Mouse (Mus musculus): ENCODE measurements around the gene Mxra7. TPM values are rescaled to one million over a fixed set of nuclear protein-coding genes. Genes with fewer than 3 reads are reported as not detected.

The Mxra7 gene
- polyA plus RNA-seq, 1 experiment: 76.8 TPM

DNA sequence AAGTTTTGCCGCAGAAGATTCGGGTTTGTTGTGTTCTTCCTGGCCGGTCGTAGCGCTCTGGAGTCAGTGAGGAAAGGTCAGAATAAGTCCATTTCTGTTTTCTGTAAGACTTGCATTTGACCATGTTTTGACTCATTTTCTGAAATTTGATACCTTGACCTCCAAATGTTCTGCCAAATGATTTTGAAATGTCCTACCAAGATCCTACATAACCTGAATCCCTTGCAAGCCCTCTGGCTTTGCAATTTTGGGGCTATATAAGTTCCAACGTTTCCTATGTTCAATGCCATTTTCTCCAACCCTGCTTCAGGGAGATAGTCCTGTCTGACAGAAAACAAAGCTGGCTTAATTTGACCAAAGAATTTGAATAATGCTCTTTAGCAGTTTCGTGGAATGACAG is 63.5 kb downstream of the Mxra7 start:
- H3K27ac ChIP-seq (ENCODE audit: insufficient read depth, low read length): no peak overlapping the region
- H3K4me3 ChIP-seq (ENCODE audit: insufficient read depth, low read length): no peak overlapping the region
- no peak for TF ChIP-seq POLR2A (IDR thresholded peaks at IDR 0.05; ENCODE audit: low read depth, low read length)
- H3K4me1 ChIP-seq (ENCODE audit: control insufficient read depth, insufficient read depth, low read length): no peaks in the 10 kb centered on the region

DNA sequence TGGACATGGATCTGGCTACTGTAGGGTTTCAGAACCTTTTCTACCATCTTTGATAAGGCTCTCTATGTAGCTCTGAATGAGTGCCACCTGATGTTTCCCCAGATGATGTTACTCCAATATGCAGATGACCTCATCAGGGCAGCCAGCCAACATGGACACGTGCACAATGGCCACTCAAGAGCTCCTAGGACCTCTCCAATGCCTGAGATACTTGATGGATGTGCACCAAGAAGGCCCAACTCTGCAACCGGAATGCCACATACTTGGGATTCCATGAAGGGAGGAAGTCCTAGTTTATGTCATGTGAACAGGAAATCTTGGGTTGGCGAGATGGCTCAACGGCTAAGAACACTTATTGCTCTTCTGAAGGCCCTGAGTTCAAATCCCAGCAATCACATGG is 72.7 kb downstream of the Mxra7 start:
- H3K4me3 ChIP-seq (ENCODE audit: insufficient read depth, low read length): no peak overlapping the region
- H3K27ac ChIP-seq (ENCODE audit: insufficient read depth, low read length): no peak overlapping the region
- no peak for TF ChIP-seq CTCF (IDR thresholded peaks at IDR 0.05; ENCODE audit: borderline replicate concordance, insufficient read depth, low read length)
- no peak for TF ChIP-seq POLR2A (IDR thresholded peaks at IDR 0.05; ENCODE audit: low read depth, low read length)
- no peaks in the 10 kb centered on the region for H3K4me1 ChIP-seq (ENCODE audit: control insufficient read depth, insufficient read depth, low read length)

DNA sequence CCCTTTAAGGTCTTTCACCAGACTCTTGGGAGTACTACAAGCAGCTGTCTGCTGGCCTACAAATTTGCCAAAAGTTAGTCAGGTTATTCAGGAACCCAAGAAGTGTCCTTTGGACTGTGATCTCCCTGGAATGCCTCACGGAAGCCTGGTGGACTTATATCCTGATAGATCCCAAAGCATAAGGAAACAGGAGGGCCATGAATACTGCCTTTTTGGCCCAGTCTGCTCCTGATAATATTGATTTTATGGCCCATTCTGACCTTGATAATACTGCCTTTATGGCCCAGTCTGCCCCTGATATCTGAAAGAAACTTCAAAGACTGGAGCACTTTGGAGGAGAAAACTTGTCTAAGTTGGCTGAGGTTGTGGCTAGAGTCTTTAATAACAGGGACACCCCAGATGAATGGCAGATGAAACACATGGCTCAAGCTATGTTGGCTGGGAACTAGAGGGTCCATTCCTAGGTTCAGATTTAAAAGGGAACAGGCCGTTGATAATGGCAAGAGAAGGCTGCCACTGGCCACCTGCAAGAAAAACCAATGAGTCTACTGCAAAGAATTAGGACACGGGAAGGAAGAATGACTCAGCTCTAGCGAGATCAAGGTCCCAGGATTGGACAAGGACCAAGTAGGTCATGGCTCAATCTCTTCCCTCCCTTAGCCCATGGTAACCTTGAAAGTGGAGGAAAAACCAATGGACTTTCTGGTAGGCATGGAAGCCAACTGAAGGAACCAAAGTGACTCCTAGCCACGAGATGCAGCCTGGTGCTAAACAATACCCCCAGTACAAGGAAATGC is 74.0 kb downstream of the Mxra7 start:
- TF ChIP-seq POLR2A (IDR thresholded peaks at IDR 0.05; ENCODE audit: low read depth, low read length) (no peak), CTCF (IDR thresholded peaks at IDR 0.05; ENCODE audit: borderline replicate concordance, insufficient read depth, low read length) (no peak)
- no peaks in the 10 kb centered on the region for H3K4me1 ChIP-seq (ENCODE audit: control insufficient read depth, insufficient read depth, low read length)
- H3K4me3 ChIP-seq (ENCODE audit: insufficient read depth, low read length): no peak overlapping the region
- H3K27ac ChIP-seq (ENCODE audit: insufficient read depth, low read length): no peak overlapping the region

Other genes starting within 250 kb of the Mxra7 start
- gene Ube2o, start 246.6 kb downstream of the Mxra7 start, polyA plus RNA-seq (2011; ENCODE audit: insufficient read length, low read depth, missing spikeins): 29.8 and 36.3 TPM in 2 replicates
- not detected in 2 replicates for gene Aanat, start 241.6 kb downstream of the Mxra7 start, polyA plus RNA-seq (2011; ENCODE audit: insufficient read length, low read depth, missing spikeins)
- 10.1 and 11.5 TPM in 2 replicates for gene Rhbdf2, start 201.0 kb downstream of the Mxra7 start, polyA plus RNA-seq (2011; ENCODE audit: insufficient read length, low read depth, missing spikeins)
- not detected in 2 replicates for gene Prcd, start 174.5 kb downstream of the Mxra7 start, polyA plus RNA-seq (2011; ENCODE audit: insufficient read length, low read depth, missing spikeins)
- gene Cygb, start 173.7 kb downstream of the Mxra7 start, polyA plus RNA-seq (2011; ENCODE audit: insufficient read length, low read depth, missing spikeins): 0.74 TPM in 1 of 2 replicates, not detected in the other
- not detected in 2 replicates for gene St6galnac1, start 52.5 kb downstream of the Mxra7 start, polyA plus RNA-seq (2011; ENCODE audit: insufficient read length, low read depth, missing spikeins)
- 20.4 and 22.4 TPM in 2 replicates for gene Mettl23, start 15.2 kb upstream of the Mxra7 start, polyA plus RNA-seq (2011; ENCODE audit: insufficient read length, low read depth, missing spikeins)
- 37.1 and 38.7 TPM in 2 replicates for gene Jmjd6, start 15.4 kb upstream of the Mxra7 start, polyA plus RNA-seq (2011; ENCODE audit: insufficient read length, low read depth, missing spikeins)
- 30.7 and 36.6 TPM in 2 replicates for gene Mfsd11, start 24.4 kb upstream of the Mxra7 start, polyA plus RNA-seq (2011; ENCODE audit: insufficient read length, low read depth, missing spikeins)
- 301 and 306 TPM in 2 replicates for gene Srsf2, start 25.0 kb upstream of the Mxra7 start, polyA plus RNA-seq (2011; ENCODE audit: insufficient read length, low read depth, missing spikeins)
- gene Mgat5b, start 90.8 kb upstream of the Mxra7 start, polyA plus RNA-seq (2011; ENCODE audit: insufficient read length, low read depth, missing spikeins): not detected in 2 replicates

Data from embryonic fibroblast, embryonic 13.5 days (primary cell).